Mouse (Mus musculus) WW6 (cell line): ENCODE results near the gene Cpsf4.
"Not testable (repeated sequence)": the region's sequence is repeated elsewhere in the genome, so short reads cannot be mapped to it uniquely, and the experiment has no call there.

Source experiments
- DNase-seq: peaks from one replicate; pipeline ENCODE4 v3.0.0-alpha.2; 2013; ENCODE audit warnings: low read depth, low spot score

Cpsf4 gene

DNA sequence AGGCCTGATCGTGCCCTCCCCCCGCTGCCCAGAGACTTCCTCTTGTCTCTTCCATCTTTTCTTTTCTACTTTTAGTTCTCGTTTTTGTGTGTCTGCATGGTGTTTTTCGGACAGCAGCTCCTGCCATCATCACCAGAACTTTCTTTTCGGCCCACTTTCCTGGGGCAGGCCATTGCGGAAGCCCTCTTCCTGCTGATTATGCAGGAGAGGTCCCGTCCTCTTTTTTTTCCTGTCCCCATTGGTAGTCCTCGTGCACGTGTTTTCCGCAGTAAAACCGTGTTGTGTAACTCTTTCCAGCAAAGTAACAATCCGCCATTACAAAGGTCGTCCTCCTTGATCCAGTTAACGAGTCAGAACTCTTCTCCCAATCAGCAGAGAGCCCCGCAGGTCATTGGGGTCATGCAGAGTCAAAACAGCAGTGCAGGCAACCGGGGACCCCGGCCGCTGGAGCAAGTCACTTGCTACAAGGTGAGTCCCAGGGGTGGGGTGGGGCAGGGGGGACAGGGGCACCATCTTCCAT is 11.5 kb downstream of the Cpsf4 start:
- no peak for DNase-seq

DNA sequence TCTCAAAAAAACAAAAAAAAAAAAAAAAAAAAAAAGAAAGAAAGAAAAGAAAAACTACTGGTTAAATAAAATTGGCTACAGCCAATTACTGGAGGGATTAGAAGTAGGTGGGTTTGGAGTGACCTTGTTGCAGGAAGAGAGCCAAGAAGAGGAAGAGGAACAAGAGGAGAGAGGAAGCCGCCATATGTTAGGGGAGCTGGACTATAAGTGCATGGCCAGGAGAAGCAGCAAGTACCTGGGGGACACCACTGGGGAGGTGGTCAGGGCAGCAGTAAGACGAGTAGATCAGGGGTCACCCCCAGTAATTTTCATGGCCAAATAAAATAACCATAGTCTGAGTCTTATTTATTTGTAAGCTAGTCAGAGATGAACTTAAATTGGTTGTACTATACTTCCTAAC is 18.2 kb downstream of the Cpsf4 start:
- no peak for DNase-seq

- no peak for DNase-seq
Measured at GRCm38 (mm10) chr5:145189416-145189815, 22.4 kb downstream of the Cpsf4 start.

DNA sequence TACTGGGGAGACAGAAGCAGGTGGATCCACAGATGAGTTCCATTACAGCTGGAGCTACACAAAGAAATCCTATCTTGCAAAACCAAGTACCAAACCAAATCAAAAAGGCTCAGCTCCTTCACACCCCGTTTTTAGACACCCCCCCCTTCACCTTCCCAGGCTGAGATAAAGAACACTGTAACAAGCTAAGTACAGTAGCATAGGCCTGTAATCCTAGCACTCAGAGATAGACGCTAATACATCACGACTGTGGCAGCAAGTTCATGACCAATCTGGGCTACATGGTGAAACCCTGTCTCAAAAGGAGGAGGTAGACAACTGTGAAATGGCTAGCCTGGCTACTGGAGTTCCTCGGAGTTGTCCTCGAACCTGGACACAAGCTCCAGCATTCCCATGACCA is 23.4 kb downstream of the Cpsf4 start:
- DNase-seq: no peak

DNA sequence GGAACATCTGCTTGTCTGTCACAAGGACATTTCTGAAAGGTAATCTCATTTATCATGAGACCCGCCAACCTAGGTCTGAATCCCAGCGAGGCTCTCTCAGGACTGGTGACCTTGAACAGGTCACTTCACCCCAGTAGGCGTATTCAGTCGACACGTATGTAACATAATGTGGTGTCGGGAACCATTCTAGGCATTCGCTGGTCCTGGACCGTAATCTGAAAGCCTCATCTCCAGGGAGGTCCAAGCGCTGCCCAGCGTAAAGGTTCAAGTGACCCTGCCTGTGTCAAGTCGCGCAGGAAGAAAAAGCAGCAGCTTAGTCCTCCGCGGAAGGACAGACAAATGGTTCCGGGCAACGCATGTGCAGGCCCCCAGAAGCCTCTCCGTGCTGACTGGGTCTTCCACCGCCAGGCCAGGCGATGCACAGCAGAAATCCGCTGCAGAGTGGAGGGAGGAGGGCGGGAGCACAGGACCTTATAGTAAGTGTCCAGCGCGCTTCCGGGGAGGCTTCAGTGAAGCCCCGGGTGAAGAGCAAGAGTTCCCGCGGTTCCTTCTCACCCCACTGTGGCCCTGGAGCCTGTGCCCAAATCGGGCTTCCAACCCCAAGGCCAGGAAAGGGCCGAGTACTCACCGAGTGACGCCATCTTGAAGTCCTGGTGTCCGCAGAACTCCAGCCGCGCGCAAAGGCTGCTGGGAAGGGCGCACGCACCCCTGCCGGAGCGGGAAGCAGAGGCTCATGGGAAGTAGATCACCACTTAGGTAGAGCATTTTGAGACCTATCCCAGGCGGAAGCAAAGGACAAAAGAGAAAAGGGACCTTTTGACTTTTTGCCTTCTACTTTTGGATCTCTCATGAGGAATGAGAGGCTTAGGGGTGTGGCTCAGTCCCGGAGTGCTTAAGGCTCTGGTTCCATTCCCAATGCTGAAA is 24.1 kb downstream of the Cpsf4 start:
- DNase-seq: peak; percentile 86

- no peak for DNase-seq
Measured at GRCm38 (mm10) chr5:145191962-145192361, 24.9 kb downstream of the Cpsf4 start, which contains the start of gene Atp5j2. Gene Atp5j2, minus strand, starts transcription at chr5:145192062.

- DNase-seq: no peak
Measured at GRCm38 (mm10) chr5:145200387-145200786, 33.4 kb downstream of the Cpsf4 start.

- peak; percentile 39 for DNase-seq
Measured at GRCm38 (mm10) chr5:145201321-145201991, 34.4 kb downstream of the Cpsf4 start, which contains the start of gene Zkscan14. Gene Zkscan14, minus strand, starts transcription at chr5:145201868.

DNA sequence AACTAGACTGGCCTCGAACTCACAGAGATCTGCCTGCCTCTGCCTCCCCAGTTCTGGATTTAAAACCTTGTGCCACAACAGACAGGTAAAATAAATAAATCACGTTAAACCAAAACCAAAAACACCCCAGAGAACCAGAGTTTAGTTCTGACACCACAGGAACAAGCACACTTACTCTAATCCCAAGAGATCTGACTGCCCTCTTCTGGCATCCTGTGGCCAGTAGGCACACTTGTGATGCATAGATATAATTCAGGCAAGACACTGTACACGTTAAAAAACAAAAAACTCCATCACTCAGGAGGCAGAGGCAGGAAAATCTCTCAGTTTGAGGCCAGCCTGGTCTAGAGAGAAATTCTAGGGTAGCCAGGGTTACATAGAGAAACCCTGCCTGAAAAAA is 35.4 kb downstream of the Cpsf4 start:
- DNase-seq: no peak

DNA sequence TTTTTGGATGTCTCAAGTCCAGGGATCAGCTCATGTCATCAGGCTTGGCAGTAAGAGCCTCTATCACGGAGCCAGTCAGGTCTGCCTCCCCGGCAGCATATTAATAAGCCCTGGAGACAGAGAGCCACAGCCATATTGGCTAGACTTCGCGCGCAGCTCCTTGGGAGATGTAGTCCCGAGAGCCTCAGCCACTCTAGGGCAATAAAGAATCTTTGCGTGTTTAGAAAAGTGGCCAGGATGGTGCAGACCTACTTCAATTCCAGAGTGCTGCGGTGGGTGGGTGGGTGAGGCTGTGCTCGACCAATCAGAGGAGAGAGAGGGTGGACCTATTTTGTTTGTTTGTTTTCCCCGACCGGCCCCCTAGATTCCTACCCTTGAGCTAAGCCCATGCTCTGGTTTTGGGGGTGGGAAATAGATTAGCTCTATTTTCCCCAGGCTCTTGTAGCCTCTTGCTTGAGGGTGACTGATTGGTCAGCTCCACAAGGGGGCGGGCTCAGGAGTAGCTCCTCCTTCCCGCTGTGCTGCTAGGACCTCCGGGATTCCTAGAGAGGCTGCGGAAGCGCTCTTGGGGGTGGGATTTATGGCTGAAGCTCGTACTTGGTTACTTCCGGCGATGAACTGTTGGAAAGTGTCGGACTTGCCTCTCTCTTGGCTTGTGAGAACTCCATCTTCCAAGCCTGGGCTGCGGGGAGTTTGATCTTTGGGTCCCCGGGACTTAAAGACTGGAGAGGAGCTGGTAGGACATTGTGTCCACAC is 37.1 kb downstream of the Cpsf4 start, which contains the start of gene Zkscan5:
Gene Zkscan5 (plus strand): TSS at position 627 of the 756 bp plus-strand sequence.
- peak; percentile 97 for DNase-seq

DNA sequence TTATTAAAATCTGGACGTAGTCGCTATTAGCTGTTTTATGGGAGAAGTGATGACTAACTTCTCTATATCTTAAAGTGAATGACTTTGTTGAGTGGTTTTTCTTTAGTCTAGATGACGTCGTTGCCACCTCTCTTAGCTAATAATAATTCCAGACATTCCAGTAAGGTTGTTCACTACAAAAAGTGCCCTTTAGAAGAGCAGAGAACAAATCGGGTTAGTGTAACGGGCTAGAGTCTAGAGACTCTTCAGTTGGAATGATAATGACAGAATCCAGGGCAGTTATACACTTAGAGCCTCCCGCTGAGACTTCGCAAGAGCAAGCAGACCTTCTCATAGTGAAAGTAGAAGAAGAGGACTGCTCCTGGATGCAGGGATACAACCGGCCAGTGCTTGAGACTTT is 38.0 kb downstream of the Cpsf4 start:
- no peak for DNase-seq

DNA sequence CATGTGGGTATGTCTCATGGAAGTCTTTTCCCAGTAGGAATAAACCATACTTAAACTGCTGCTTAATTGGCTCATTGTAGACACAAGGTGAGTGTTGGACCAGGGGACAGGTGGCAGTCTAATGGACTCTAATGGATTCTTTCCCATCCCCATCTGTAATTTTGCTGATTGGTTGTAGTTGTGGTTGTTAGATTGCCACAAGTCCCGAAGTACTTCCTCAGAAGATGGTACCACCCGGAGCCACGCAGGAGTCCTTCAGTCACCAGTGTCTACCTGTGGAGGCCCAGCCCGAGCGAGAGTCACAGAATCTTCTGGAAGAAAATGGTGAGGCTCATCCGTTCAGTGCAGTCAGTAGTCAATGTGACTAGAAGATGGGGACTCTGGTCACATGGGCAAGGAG is 40.4 kb downstream of the Cpsf4 start:
- no peak for DNase-seq

DNA sequence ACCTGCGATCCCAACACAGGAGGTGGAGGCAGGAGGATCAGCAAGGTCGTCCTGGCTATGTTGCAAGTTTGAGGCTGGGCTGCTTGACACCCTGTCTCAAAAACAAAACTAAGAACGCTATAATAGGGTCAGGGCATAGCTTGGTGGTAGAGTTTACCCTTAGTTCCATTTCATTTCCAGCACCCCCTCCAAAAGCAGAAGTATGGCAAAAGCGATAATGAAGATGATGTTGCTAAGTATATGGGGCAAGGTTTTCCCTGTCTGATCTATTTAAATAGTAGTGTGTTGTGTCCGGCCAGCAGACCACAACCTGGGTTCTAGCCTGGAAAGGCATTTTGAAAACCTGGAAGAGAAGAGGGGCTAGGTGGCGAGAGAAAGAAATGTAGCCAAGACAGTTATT is 40.9 kb downstream of the Cpsf4 start:
- DNase-seq: no peak

DNA sequence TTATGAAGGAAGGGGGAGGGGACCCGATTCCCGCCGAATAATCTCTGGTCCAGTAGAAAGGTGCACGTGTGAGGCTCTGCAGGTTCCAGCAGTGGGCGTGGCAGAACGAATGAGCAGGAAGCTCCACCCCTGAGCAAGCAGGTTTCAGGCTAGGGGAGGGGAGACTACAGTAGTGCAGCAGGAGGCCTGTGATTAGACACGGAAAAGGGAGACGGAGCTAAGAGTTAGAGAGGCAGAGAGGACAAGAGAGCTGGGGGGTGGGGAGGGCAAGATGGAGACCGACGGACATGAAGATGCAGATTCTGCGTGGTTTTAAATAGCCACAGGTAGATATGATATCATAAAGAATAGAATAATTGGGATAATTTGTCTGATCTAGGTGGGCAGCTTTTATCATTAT is 41.4 kb downstream of the Cpsf4 start:
- not testable (repeated sequence) for DNase-seq

GRCm38 (mm10) chr5:145211340-145211739 is 44.3 kb downstream of the Cpsf4 start:
- no peak for DNase-seq

DNA sequence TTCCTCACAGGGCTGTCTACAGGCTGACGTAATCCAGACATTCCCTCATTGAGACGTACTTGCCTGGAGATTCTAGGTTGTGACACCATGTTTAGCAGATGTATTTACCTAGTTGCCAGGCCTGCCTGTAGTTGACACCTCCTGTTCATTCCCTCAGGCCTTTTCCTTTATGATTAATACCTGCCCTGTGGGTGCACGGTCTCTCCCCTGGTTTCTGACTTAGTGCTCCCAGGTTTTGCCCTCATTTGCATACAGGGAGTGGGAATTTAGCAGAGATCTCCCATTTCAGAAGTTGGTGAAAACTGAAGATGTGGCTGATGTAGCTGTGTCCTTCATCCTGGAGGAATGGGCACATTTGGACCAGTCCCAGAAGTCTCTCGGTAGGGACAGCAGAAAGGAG is 45.2 kb downstream of the Cpsf4 start:
- DNase-seq: no peak

GRCm38 (mm10) chr5:145213505-145213904 is 46.5 kb downstream of the Cpsf4 start:
- no peak for DNase-seq

- no peak for DNase-seq
Measured at GRCm38 (mm10) chr5:145214679-145215078, 47.7 kb downstream of the Cpsf4 start.

GRCm38 (mm10) chr5:145217746-145218145 is 50.7 kb downstream of the Cpsf4 start:
- DNase-seq: no peak

- no peak for DNase-seq
Measured at GRCm38 (mm10) chr5:145218206-145218605, 51.2 kb downstream of the Cpsf4 start.

DNA sequence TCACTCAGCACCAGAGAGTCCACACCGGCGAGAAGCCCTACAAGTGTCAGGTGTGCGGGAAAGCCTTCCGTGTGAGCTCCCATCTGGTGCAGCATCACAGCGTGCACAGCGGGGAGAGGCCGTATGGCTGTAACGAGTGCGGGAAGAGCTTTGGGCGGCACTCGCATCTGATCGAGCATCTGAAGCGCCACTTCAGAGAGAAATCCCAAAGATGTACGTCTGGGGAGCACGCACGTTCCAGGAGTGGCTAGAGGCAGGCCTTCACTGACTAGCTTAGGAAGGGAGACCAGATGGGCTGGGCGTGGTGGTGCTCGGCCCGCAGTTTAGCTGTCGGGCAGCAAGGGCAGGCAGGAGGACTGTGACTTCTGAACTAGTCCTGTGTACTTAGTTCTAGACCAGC is 51.7 kb downstream of the Cpsf4 start:
- DNase-seq: no peak

- no peak for DNase-seq
Measured at GRCm38 (mm10) chr5:145219981-145220380, 53.0 kb downstream of the Cpsf4 start.
